Mouse (Mus musculus) layer of hippocampus, adult 9-11 months (tissue): ENCODE results near the gene Ppm1a.

Experiments
- DNase-seq: peaks from one replicate; pipeline ENCODE4 v3.0.0; 2022

Ppm1a gene

DNA sequence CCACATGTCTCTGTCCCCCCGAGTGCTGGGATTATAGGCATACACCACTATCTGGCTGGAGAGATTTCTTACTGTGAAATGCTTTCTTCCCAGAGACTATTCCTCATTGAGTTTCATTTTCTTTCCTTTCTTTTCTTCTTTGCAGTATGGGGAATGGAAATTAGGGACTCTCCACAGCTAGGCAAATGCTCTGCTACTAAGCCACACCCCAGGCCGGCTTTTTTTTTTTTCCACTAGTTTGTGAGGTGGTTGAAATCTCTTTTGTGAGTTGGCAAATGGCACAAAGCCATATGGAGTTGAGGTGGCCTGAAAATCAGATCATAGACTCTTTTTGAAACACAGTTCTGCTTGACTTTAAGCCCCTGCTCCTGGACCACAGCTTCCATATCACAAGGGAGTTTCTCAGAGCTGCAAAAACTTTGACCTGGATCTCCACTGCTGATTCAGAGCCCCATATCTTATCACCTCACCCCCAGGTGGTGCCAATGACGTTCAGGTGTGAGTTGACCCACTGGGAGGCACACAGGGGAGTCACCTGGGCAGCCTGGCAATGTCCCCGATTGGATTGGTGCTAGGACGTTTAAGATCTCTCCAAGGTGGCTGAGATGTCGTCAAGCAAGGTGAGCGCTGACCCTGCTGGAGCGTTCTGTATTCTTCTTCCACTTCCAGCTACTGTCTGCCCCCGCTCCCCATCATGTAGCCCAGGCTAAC lies 71.7 kb downstream of the Ppm1a start:
- DNase-seq = no peak

DNA sequence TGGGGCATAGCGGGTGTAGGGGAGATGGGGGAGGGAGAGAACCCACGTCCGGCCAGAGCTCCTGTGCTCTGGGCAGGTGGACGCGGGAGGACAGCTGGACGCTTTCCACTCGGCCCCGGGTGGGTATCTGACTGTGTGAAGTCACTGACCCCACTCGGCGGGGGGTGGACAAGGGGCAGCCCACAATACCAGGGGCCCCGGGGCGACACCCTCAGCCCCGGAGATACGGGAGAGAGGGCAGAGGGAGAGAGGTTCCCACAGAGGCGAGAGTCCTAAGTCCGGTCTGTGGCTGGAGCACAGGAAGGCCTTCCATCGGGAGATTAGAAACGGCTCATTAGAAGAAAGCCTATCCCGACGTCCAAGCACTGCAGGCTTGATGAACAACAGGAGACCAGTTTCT lies 72.5 kb downstream of the Ppm1a start:
- DNase-seq = no peak

DNA sequence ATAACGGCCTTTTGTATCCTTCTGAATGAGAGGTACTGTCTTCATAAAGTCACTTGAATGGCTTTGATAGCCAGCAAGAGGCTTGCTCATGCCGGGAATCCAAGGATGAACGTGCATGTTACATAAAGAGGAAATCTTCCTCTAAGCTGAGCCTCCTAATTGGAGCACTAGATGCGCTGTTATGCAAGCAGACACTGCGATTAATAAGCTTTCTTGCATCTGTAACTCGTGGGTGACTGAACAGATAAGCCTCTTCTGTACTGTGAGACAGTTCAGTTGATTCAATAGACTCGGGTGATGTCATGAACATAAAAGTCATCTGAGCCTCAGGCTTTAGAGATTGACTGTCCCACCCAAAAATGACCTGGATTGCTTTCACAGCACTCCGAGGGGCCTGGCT lies 73.1 kb downstream of the Ppm1a start:
- peak; percentile 61 for DNase-seq

DNA sequence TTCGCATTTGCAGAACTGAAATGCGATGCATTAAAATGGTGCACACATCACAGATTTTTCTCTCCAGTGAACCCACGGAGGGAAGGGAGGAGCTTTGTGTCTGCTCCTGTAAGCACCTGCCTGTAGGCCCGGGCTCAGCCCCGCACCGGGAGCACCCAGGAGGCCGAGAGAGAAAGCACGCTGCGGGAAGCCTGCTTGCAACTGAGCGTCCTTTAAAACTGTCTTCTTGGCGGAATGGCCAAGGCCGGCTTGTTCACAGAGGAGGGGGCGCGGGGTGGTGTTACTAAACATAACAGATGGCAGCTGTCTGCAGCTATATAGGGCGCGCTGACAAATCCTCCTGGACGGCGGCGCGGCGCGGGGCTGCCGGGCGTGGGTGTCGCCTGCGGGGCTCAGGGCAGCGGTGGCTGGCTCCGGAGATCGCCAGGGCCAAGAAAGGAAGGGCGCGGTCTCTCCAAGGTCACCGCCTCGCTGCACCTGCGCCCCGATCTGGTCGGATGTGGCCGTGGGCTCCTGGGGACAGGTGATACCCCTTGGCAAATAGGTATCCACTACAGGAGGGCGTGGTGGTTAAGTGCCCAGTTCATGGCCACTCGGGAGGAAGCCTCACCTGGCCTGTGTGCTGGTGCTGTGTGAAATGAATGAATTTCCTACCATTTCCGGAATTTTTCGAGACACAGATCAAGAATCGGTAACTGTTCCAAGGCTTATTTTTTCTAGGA lies 74.6 kb downstream of the Ppm1a start:
- DNase-seq = peak; percentile 45

DNA sequence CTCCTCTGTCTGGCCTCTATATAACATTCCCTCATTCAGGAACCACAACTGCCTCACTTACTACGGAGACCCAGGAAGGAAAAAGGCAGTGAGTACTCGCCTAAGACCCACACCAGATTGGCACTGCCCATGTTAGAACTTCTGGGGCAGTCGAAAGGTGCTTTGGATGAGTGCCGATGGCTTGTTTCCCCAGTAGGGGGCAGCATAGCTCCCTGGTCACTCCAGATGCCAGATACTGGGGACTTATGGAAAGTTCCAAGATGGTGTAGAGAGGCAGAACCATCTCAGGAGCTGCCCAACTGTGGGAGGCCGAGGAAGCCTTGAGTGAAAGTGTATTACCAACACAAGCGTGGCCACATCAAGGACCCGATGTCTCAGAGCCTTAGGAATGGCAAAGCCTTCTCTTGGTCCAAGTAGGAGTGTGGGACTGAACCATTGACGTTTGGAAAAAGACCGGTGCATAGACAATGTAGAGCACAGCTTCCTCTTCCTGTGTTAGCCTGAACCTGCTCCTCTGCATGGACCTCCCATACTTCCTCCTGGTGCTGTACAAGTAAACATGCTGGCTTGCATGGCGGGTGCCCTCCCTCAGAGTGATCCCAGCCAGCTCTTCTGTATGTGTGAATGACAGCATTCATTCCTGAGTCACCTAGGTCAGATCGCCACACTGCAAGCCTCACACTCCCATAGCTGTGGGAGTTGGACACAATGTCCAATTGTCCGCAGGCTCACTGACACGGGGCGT lies 77.7 kb downstream of the Ppm1a start:
- DNase-seq = no peak

DNA sequence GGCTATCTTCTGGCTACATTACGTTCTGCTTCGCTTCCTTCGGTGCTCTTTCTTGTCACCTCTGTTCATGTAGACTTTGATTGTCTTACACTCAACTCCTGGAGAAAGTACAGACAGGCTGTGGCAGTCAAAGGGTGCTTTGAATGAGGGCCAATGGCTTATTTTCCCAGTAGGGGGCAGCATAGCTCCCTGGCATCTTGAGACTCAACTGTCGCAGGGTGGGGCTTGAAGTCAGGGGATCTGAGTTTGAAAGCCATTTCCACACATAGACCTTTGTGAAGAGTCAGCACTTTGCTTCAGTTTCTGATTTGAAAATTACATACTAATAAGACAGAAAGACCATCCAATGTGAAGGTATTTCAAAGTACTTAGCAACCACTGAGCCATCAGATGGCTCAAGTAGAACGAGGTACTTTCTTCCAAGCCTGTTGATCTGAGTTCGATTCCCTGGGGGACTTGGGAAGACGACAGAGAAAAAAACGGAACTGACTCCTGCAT lies 78.3 kb downstream of the Ppm1a start:
- no peak for DNase-seq

DNA sequence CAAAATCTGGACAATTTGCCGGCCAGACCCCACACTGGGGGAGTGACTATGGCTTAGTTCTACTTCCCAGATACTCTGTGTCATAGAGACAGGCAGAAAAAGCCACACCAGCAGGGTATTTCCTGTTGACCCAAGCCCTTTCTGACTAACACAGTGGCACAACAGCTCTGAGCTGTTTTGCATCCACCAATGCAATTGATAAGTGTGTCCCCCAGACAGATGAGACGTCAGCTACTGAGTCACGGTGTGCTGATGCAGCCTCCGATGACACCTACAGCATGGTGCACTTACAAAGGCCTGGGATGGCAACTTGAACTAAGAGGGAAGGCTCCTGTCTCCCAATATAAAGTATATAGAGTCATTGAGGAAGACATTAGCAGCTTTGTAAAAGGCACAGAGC lies 80.0 kb downstream of the Ppm1a start:
- no peak for DNase-seq

DNA sequence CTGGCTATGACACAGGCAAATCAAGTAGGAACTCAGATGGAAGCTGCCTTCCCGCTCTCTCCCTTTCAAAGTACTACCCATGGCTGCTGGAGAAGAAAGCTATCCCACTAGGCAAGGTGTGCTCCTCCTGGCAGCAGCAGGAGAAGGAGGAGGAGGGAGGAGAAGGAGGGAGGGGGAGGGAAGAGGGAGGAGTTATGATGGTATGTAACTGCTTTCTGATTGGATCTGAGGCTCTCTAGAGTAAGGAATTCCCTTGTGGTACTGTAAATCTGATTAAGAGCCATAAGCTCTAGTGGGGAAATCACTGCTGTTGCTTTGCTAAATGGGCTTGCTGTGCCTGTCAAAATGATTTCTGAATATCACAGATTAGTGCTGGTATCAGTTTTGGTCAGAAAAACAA lies 84.2 kb downstream of the Ppm1a start:
- DNase-seq = no peak

DNA sequence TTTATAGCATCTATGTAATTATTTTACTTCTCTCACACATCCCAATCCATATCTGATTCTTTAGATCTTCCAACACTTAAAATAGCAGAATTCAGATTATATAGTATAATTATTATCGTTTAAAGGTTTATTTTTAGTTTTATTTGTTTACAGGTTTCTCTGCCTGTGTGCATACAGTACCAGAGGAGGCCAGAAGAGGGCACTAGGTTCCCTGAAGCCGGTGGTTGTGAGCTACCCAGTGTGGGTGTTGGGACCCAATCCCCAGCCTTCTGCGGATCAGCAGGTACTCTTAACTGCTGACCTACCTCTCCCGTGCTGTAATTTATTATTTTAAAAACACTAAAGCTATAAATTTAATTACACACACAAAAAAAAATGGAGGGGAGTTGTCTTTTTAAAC lies 85.9 kb downstream of the Ppm1a start:
- no peak for DNase-seq

DNA sequence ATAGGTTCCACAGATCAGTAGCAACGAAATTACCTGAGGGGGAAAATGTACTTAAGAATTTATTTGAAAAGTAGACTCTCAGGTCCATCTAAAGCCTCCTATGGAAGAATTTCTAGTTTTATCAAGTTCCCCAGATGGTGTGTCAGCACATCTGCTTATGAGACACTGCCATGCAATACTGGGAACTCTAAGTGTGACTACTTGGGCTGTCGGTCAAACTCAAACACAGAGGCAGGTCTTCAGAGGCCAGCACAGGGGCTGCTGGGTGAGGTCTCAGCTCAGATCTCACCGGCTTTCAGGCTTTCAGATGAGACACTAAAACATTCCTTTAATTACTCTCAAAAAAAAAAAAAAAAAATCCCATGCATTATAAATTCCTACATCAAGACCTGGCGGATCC lies 86.3 kb downstream of the Ppm1a start:
- no peak for DNase-seq

DNA sequence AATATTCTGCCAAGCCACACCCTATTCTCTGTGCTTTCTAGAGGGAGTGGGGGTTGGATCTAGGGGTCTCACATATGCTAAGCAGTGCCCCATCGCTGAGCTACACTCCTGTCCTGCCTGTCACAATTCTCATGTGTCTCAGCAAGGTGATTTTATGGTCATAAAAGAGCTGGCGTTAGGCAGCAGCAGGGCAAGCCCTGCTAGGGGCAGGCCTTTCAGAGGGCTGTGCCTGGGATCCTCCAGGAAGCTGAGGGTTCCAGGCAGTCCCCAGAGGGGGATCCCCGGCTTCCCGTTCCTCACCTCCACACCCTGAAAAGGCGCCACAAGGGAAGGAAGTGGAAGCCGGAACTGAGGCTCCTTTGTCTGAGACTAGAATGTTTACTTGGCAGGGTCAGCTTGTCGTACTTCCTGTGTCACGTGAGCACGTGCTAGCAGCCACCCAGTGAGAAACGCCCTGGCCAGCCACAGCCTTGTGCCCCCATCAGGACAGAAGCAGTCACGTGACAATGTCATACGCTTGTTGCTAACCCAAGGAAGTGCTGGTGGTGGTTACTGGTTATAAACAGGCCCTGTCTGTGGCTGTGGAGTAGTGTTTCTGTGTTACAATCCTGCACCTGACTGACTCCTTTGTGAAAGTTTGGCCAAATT lies 86.8 kb downstream of the Ppm1a start:
- peak; percentile 25 for DNase-seq

DNA sequence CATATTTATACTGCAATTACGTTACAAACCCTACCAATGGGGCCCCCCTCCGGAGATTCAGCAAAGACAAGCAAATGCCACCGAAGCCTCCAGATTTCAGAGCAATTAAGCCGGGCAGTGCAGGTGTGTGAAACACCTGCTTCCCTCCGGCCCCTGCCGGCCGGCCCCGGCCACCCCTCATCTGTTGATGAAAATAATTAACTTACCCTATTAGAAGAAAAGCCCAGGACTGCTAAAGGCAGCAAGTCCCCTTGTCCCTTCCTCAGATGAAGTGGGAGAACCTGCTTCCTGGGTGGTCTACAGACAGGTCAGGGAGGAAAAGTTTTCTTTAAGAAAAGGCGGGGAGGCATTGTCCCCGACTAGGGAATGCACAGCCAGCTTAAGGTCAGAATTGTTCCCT lies 88.7 kb downstream of the Ppm1a start:
- DNase-seq = no peak

DNA sequence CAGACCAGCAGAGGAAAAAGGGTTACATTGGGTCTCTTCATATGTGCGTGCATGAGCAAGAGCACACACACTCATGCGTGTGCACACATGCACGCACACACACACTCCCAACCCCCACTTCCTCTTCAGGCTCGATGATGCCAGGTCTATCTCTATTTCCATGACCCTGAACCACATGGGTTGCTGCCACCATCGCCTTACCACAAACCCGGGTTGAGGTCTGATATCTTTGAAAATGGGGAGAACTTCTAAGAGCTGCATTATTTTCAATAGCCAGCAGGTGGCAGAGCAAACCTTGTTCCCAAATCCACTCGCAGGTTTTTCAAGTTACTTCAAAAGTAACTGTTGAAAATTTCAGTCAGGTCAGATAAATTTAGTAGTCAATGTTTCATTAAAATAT lies 90.5 kb downstream of the Ppm1a start:
- DNase-seq = no peak
